Mouse (Mus musculus): ENCODE results near the gene Zfp975.
"Not testable (repeated sequence)": the region's sequence is repeated elsewhere in the genome, so short reads cannot be mapped to it uniquely, and the experiment has no call there.

Zfp975 gene

GRCm38 (mm10) chr7:42692362-42693158 lies at the start of gene Zfp975:
Zfp975 (minus strand) TSS chr7:42692742.
- peak; percentile 86 to 94 for DNase-seq

GRCm38 (mm10) chr7:42738536-42739210 lies 46.1 kb upstream of the Zfp975 start:
- no peak for DNase-seq

- DNase-seq: not testable (repeated sequence)
These were observed 34.4 kb upstream of the Zfp975 start, which contains the start of gene Gm17067 for GRCm38 (mm10) chr7:42726917-42727316. Gm17067 (minus strand) TSS chr7:42727017.

- peak in 1 of 2 experiments; percentile 2 for DNase-seq
These were observed 709 bp upstream of the Zfp975 start for GRCm38 (mm10) chr7:42693251-42693650.

- DNase-seq: not testable (repeated sequence)
These were observed 12.5 kb downstream of the Zfp975 start for GRCm38 (mm10) chr7:42680081-42680480.

- not testable (repeated sequence) for DNase-seq
These were observed 12.9 kb downstream of the Zfp975 start for GRCm38 (mm10) chr7:42679646-42680045.

GRCm38 (mm10) chr7:42660140-42660539 lies 32.4 kb downstream of the Zfp975 start:
- not testable (repeated sequence) for DNase-seq

GRCm38 (mm10) chr7:42655211-42655610 lies 37.3 kb downstream of the Zfp975 start:
- not testable (repeated sequence) for DNase-seq

GRCm38 (mm10) chr7:42643120-42643620 lies 49.4 kb downstream of the Zfp975 start:
- not testable (repeated sequence) for DNase-seq

GRCm38 (mm10) chr7:42642152-42643115 lies 50.1 kb downstream of the Zfp975 start, which contains the start of gene Zfp976:
Zfp976 (minus strand) TSS chr7:42642588.
- peak; percentile 80 to 87 for DNase-seq

GRCm38 (mm10) chr7:42631031-42631430 lies 61.5 kb downstream of the Zfp975 start:
- DNase-seq: not testable (repeated sequence)
